Mouse (Mus musculus) embryonic fibroblast, embryonic 13.5 days (primary cell): ENCODE results near the gene Adk.

Experiments
- CTCF ChIP-seq: IDR thresholded peaks from 2 replicates; pipeline ENCODE4 v1.5.1; 2011; ENCODE audit warnings: mild to moderate bottlenecking, control low read depth, low read length, moderate library complexity, borderline replicate concordance; ENCODE audit not compliant: insufficient read depth
- POLR2A ChIP-seq: IDR thresholded peaks from 2 replicates; pipeline ENCODE4 v1.6.1; 2011; ENCODE audit warnings: low read depth, mild to moderate bottlenecking, control low read depth, low read length, moderate library complexity

DNA sequence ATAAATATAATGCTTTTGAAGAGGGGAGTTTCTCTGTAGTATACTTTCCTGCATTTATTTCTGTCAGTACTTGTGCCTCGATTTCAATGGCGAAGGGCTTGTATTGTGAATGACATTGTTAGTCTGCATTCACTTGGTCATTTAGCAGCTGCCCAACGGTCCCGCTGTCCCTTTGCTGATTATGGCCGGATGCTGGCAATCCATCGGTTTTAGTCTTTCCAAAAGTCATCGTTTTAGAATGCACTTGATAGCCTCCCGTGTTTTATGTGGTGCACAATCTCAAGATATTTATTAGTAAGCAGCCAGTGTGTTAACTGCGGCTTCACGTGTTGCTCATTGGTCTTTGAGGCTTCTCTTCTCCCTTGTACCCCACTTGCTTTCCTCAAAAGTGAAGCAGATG, 113.3 kb downstream of the Adk start:
- no peak for TF ChIP-seq POLR2A
- no peak for TF ChIP-seq CTCF
